Mouse (Mus musculus): ENCODE measurements around the gene Rasgrp3.

- TF ChIP-seq CTCF (conservative IDR thresholded peaks at IDR 0.05; ENCODE audit: low read length) (no peak), POU5F1 (IDR thresholded peaks at IDR 0.05; ENCODE audit: borderline replicate concordance, low read length) (no peak), NANOG (IDR thresholded peaks at IDR 0.05; ENCODE audit: borderline replicate concordance, low read length) (no peak)
These were observed 29.9 kb downstream of the Rasgrp3 start for GRCm38 (mm10) chr17:75465635-75465997.
